Mouse (Mus musculus) NIH3T3 (cell line): ENCODE measurements around the gene Stx8.

Experiments
- DNase-seq: peaks from one replicate; pipeline ENCODE4 v3.0.0-alpha.2; 2012; ENCODE audit warnings: low read depth

Stx8 gene

GRCm38 (mm10) chr11:68035303-68035891 is 69.4 kb downstream of the Stx8 start:
- DNase-seq: no peak

DNA sequence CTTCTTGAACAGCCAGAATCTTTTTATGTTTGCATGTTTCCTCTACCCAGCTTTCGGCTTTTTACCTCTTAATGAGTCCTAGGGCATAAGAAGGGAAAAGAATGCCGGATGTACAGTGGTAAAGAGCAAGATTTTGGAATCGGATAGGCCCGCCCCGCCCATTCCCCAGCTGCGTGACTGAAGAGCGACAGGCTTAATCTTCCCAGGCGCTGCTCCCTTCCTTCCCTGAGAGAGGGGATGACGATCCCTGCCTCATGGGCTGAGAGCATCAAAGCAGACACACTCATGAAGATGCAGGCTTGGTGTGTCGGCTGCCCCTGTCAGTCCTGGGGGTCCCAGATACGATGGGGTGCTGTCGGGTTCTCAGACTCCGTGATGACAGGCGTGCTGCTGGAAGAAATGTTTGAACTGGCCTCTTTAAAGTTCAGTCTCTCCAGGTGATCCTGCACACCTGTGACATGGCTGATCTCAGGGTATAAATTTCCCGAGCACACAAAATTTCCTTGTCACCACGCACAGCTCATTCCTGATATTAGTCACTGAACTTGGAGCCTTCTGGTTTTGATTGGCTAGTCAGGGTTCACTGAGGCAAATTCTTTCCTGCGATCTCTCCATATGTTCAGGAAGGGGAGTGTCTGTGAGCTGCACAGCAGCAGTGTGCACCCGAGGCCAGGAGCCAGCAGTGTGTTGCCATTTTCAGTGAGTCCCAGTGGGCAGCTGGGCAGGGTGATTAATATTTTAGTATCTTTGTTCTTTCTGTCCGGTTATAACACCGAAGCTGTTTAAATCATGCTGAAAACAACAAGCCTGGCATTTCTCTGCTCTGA is 70.4 kb downstream of the Stx8 start:
- no peak for DNase-seq

GRCm38 (mm10) chr11:68037093-68037492 is 71.1 kb downstream of the Stx8 start:
- DNase-seq: no peak

- DNase-seq: no peak
Observed at GRCm38 (mm10) chr11:68038101-68038500, 72.1 kb downstream of the Stx8 start.

- no peak for DNase-seq
Observed at GRCm38 (mm10) chr11:68044181-68044580, 78.2 kb downstream of the Stx8 start.

DNA sequence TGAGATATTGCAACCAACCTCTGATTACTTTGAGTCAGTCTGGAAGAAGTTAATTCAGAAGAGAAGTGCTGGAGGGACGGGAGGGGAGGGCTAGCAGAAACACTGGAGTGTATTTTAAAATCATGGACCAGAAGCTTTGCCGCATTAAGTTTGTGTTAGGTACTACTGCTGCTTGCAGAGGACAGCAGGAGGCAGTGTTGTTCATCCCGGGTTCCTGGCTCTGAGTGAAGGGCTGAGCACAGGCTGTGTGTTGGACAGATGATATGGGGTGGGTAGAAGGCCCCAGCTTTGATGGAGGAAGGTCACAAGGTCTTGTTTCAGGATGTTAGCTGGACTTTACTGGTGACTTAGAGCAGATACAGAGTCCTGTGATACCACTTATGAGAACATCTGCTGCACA is 80.9 kb downstream of the Stx8 start:
- no peak for DNase-seq

- DNase-seq: no peak
Observed at GRCm38 (mm10) chr11:68049261-68050165, 83.5 kb downstream of the Stx8 start.

GRCm38 (mm10) chr11:68050725-68051124 is 84.7 kb downstream of the Stx8 start:
- DNase-seq: no peak

GRCm38 (mm10) chr11:68051305-68051704 is 85.3 kb downstream of the Stx8 start:
- no peak for DNase-seq

DNA sequence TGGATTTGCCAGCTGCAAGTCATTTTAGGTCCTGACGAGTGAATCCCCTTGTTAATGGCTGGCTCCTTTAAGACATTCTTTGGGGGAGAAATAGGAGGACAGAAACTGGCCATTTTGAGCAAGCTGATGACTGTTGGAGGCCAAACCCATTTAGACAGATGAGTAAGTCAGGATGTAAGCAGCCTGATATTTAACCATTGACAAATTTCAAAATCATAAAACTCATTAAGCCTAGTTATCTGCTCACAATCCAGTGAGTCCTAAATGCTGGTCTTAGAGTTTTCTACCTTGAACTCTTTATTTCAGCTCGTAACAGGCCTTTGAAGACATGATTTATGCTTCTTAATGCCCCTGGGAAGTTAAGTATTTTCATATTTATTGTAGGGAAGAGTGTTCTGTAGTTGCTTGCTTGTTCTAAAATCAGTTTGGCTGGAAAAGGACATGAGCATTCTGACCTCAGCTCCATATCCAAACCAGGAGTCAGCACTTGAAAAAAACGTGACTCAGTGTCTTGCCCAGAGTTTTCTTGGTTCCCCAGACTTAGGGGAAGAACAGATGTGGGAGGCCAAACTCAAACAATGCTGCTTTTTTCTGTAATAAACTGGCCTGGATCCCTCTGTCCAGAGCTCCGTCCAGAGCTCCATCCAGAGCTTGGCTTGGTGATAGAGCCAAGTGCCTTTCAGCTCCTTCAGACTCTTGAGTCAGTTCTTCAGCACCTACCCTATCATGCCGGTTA is 92.6 kb downstream of the Stx8 start:
- peak; percentile 84 for DNase-seq

DNA sequence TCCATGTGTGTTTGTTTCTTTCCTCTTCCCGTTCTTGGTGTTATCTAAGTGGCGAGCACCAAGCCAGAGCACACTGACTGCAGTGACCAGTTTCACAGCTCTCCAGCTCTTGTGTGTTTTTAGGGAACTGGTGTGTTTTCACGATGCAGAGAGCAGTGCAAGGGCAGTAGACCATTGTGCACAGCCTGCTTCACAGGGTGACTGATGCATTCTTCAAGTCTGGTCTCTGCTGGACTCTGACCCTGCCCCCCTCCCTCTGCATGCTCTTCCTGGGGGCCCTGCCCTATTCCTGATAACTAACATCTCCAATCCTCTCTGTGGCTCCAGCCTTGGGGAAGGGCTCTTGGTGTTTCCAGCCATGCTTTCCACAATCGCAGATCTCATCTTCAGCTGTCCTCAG is 94.7 kb downstream of the Stx8 start:
- DNase-seq: no peak

DNA sequence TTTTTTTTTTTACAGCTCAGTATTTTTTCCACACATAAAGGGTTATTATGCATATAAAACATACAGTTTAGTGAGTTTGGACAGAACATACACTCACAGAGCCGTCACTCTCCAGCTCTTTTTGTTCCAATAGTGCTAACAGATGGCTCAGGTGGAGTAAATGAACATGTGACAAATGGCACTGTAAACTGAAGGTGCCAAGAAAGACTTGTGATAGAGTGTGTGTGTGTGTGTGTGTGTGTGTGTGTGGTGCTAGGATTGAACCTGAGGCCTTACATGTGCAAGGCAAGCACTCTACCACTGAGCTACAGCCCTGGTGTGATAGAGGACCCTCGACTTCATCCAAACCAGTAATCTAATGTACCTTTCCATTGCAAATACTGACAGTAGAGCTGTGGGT is 96.1 kb downstream of the Stx8 start:
- no peak for DNase-seq

- no peak for DNase-seq
Observed at GRCm38 (mm10) chr11:68067806-68068205, 101.8 kb downstream of the Stx8 start.

DNA sequence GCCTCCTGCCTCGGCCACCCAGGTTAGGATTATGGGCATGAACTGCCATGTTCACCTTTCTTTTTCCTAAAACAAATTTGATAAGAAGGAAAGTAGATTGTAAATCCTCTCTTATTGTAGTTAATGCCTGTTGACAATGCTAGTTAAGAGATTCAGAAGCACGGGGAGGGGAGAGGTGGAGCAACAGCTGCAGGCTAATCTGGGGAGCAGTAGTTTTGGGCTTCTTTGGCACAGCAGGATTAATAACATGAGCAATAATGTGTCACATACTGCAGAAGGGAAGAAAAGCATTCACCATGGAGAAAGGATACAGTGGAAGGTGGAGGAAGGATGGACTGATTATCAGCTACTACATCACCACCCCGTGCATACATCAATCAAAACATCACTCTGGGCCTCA is 104.1 kb downstream of the Stx8 start:
- no peak for DNase-seq

GRCm38 (mm10) chr11:68071836-68072235 is 105.8 kb downstream of the Stx8 start:
- DNase-seq: no peak

- DNase-seq: peak; percentile 40
Observed at GRCm38 (mm10) chr11:68072597-68073210, 106.7 kb downstream of the Stx8 start.

- peak; percentile 66 for DNase-seq
Observed at GRCm38 (mm10) chr11:68074686-68075085, 108.7 kb downstream of the Stx8 start.

DNA sequence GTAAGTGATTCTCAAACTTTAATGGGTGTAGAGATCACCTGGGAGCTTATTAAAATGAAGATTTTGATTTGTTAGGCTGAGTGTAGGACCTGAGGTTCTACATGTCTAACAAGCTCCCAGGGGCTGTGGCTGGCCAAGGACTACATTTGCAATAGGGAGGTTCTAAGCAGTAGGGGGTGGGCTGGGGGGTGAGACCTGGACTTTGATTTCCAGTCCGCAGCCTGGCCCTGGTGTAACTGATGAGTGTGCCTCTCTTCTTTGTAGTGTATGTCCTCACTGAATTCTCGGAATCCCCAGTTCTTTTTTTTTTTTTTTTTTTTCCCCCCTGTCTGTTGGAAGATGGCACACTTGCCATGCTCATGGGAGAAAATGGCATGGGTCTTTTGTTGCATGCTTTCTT is 109.3 kb downstream of the Stx8 start:
- no peak for DNase-seq

DNA sequence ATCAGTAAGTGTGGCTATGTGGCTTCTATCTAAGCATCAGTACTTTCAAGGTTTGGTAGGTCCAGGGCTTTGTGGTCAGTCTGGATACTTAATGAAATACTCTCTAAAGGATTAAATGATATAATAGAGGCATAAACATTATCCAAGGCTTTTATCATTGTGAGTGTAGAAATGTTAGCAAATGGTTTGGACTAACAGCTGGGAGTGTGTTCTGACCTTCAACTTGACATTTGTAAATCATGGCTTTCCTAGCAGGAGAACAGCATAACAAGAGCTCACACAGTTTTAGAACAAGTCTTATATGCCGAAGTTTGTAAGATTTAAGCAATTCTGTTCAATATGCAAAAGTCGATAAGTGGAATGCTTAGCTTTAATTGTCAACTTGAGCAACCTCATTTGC is 113.8 kb downstream of the Stx8 start:
- no peak for DNase-seq

- no peak for DNase-seq
Observed at GRCm38 (mm10) chr11:68080999-68081398, 115.0 kb downstream of the Stx8 start.

- DNase-seq: no peak
Observed at GRCm38 (mm10) chr11:68082756-68083155, 116.8 kb downstream of the Stx8 start.

DNA sequence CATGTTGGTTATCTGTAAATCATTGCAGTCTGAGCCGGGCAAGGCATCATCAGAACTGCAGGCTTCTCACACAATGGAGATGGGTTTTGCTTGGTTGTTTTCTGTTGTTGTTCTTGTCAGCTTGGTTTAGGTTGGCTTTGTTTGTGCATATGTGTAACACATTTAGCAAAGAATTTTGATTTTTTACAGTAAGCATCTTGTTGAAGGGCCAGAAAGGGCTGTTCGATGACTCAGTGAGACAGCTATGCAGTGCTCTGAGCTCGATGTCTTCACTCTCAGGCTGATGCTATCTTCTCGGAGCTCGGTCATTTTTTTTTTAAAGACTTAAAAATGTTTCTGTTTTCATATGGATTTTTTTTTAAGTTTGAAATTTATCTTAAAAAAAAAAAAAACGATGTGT is 117.6 kb downstream of the Stx8 start:
- DNase-seq: peak; percentile 80
